Mouse (Mus musculus) forebrain, postnatal 0 days (tissue): Measurements from ENCODE around the gene Runx2. TPM values are rescaled to one million over a fixed set of nuclear protein-coding genes. Genes with fewer than 3 reads are reported as not detected.

Experiments used
- ATAC-seq: fragments of 200-750 bp; cut with Nextera tagmentation; 2 replicates; pipeline ENCODE4 v1.8.0; 2017; ENCODE audit warnings: mild to moderate bottlenecking, moderate library complexity
- DNase-seq: peaks from one replicate; pipeline ENCODE4 v3.0.0-alpha.2; 2015
- H3K27ac ChIP-seq: fragments of 300-500 bp; sonication (generic); 2 replicates; pipeline ENCODE4 v1.5.1; 2014; ENCODE audit warnings: low read depth, mild to moderate bottlenecking, antibody characterized with exemption, low read length, moderate library complexity, mixed read lengths
- H3K27me3 ChIP-seq: fragments of 300-500 bp; sonication (generic); 2 replicates; pipeline ENCODE4 v1.6.1; 2014; ENCODE audit warnings: mild to moderate bottlenecking, low read length, mixed read lengths; ENCODE audit not compliant: insufficient read depth
- H3K36me3 ChIP-seq: fragments of 300-500 bp; sonication (generic); 2 replicates; pipeline ENCODE4 v1.6.1; 2014; ENCODE audit warnings: mild to moderate bottlenecking, moderate library complexity; ENCODE audit not compliant: insufficient read depth
- H3K4me1 ChIP-seq: fragments of 300-500 bp; sonication (generic); 2 replicates; pipeline ENCODE4 v1.6.1; 2014; ENCODE audit warnings: antibody characterized with exemption; ENCODE audit not compliant: insufficient read depth
- H3K4me2 ChIP-seq: fragments of 300-500 bp; sonication (generic); 2 replicates; pipeline ENCODE4 v1.6.1; 2014; ENCODE audit warnings: low read depth, mild to moderate bottlenecking, moderate library complexity
- H3K4me3 ChIP-seq: fragments of 300-500 bp; sonication (generic); 2 replicates; pipeline ENCODE4 v1.5.1; 2014; ENCODE audit warnings: low read depth, low read length, mixed read lengths
- H3K9ac ChIP-seq: fragments of 300-500 bp; sonication (generic); 2 replicates; pipeline ENCODE4 v1.6.1; 2014; ENCODE audit warnings: mild to moderate bottlenecking
- H3K9me3 ChIP-seq: fragments of 300-500 bp; sonication (generic); 2 replicates; pipeline ENCODE4 v1.6.1; 2016; ENCODE audit warnings: low read length
- CTCF ChIP-seq: sonication (generic); IDR thresholded peaks from 2 replicates; pipeline ENCODE4 v1.5.1; 2016; ENCODE audit warnings: antibody characterized with exemption, control low read depth, low read depth
- WGBS: fragments of 180-500 bp; shearing (Covaris S2); extraction: QIAGEN DNeasy Blood & Tissue Kit; methylation state at CpG from one replicate; pipeline ENCODE4 v1.1.7; 2014; 5-methylcytosine and 5-hydroxymethylcytosine counted together
- polyA plus RNA-seq: library from polyadenylated mRNA; unstranded; fragments of >200 nt; fragmentation: Nextera tagmentation; extraction: Ambion mirVana; gene quantifications from 2 replicates; pipeline ENCODE4 v1.2.1, GENCODE M21; 2015
- total RNA-seq: library from RNA; depleted of rRNA; stranded (reverse); fragments of >200 nt; gene quantifications from 2 replicates; pipeline ENCODE4 v1.2.3, GENCODE M21; 2014

The Runx2 gene
- total and polyA plus RNA-seq, 2 experiments from 2014 or later = 0.77 to 5.7 TPM

DNA sequence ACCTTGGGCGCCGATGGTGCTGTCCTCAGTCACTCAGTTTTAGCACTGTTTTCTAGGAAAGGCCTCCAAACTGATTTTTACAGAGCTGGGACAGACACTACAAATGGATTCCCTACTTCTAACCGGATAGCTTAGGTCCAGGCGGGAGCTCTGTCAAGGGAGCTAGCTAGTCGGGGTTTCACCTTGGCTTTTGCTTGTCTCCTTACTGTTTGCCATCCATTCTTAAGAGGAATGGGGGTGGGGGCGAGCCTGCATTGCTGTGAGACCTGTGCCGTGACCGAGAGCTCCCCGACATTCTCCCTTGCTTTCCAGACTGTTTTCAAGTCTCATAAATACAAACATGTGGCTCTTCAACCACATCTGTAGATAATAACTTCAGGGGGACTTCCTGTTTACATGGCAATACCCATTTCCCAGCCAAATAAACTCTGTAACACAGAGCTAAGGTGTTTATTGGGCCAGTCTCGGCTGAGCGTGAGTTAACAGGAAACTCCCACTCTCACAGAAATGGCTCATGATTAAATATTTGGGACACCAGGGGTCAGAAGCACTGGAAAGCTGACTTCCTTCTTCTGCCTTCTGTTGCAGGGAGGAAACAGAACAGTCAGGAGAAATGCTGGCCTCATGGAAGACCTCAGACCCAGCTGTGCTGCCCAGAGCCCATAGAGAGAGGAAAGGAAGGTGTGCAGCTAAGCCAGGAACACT, 213.1 kb downstream of the Runx2 start:
- H3K27ac ChIP-seq = no peak overlapping the region
- H3K27me3 ChIP-seq = no peaks in the 10 kb centered on the region
- DNase-seq (no peak), ATAC-seq (no peak)
- TF ChIP-seq CTCF = no peak
- no peak overlapping the region for H3K4me3 ChIP-seq
- no peak overlapping the region for H3K4me2 ChIP-seq
- H3K4me1 ChIP-seq = no peaks in the 10 kb centered on the region
- no peaks in the 10 kb centered on the region for H3K36me3 ChIP-seq
- no peaks in the 10 kb centered on the region for H3K9me3 ChIP-seq
- 89% methylated on average over 11 of the region's 11 CpGs for WGBS
- no peak overlapping the region for H3K9ac ChIP-seq

DNA sequence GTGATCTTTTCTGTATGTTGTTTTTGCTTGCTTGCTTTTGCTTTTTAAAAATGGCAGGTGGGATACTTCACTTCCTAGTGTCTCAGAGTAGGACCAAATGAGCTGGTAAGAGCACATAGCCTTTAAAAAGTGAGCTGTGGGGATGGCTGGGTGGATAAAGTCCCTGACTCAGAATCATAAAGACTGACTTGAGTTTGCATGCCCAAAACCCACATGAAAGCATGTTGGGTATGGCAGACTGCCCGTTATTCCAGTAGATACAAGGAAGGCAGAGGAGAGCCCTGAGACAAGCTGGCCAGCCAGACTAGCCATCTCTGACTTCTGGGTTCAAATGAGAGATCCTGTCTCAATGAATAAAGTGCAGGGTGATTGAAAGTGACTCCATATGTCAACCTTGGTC, 214.7 kb downstream of the Runx2 start:
- H3K27me3 ChIP-seq = no peaks in the 10 kb centered on the region
- H3K4me2 ChIP-seq = no peak overlapping the region
- 85% methylated on average over 1 of the region's 1 CpGs for WGBS

DNA sequence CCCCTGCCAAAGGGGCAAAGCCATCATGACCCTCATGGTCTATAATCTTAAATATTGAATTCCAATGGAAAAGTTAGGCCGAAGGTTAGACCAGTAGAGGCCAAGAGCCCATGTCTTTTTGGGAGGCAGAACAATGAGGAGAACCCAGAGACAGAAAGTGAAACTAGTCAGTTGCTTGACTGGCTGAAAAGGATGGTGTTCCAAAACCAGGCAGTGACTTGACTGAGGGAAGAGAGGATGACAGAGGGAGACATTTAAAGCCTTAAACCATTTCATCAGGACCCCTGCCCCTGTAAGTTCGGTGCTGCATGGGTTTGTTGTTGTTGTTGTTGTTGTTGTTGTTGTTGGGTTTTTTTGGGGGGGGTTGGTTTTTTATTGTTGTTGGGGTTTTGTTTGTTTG, 215.5 kb downstream of the Runx2 start:
- WGBS = 93% methylated on average over 2 of the region's 2 CpGs
- ATAC-seq = no peak
- no peaks in the 10 kb centered on the region for H3K9me3 ChIP-seq
- H3K4me3 ChIP-seq = no peak overlapping the region
- no peak for TF ChIP-seq CTCF
- H3K4me1 ChIP-seq = no peaks in the 10 kb centered on the region
- DNase-seq = no peak
- no peak overlapping the region for H3K4me2 ChIP-seq
- H3K9ac ChIP-seq = no peak overlapping the region
- H3K36me3 ChIP-seq = no peaks in the 10 kb centered on the region
- no peak overlapping the region for H3K27ac ChIP-seq
- no peaks in the 10 kb centered on the region for H3K27me3 ChIP-seq

More for the DNA sequence above, 214.7 kb downstream of the Runx2 start:
- Histone ChIP-seq H3K9me3 (no peaks in the 10 kb centered on the region), H3K36me3 (no peaks in the 10 kb centered on the region), H3K9ac (no peak overlapping the region), H3K4me1 (no peaks in the 10 kb centered on the region), H3K27ac (no peak overlapping the region), H3K4me3 (no peak overlapping the region)
- ATAC-seq (no peak), DNase-seq (no peak)
- TF ChIP-seq CTCF = no peak

DNA sequence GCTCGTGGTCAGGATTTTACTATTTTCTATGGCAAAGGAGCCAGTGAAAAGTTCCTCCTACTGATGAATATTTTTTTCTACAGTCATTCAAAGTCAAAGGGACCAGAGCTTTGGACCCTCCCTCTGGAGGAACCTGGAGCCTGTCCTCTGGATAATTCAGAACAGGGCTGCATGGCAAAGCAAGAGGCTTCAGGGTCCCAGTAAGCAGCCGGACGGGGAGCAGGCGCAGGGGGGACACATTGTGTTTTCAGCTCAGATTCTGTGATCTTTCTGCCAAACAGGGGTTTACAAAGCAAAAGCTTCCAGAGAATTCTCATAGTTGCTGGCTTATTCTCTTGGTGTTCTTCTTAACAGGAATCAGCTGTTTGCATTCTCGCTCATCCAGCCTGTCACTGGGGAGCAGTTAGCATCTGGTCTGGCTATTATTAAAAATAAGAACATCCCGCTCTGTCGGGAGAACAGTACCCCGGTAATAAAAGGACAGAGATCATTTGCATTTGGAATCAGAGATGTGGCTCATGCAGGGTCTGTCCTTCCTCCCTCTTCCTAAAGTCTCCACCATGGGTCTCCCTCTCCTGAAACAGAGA, 216.6 kb downstream of the Runx2 start:
- H3K4me1 ChIP-seq = no peaks in the 10 kb centered on the region
- ATAC-seq = no peak
- no peak overlapping the region for H3K4me2 ChIP-seq
- no peak overlapping the region for H3K9ac ChIP-seq
- H3K27me3 ChIP-seq = no peaks in the 10 kb centered on the region
- TF ChIP-seq CTCF = no peak
- 46% methylated on average over 8 of the region's 8 CpGs for WGBS
- H3K9me3 ChIP-seq = no peaks in the 10 kb centered on the region
- no peak overlapping the region for H3K4me3 ChIP-seq
- no peaks in the 10 kb centered on the region for H3K36me3 ChIP-seq
- H3K27ac ChIP-seq = no peak overlapping the region
- DNase-seq = no peak

DNA sequence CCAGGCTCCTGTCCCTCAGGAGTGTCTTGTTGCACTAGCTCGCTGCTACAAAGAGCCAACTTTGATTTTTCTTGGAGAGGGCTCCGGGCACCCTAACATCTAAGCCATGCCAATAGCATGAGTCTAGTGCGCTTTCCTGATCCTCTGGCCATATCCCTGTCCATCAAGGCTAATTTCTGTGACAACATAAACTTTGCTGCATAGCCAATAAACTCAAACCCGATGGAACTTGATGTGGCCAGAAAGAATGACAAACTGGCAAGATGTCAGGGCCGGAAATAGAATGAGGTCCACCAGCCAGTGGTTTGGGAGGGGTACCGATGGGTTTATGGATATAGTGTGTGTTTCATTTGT, 221.9 kb downstream of the Runx2 start:
- Histone ChIP-seq H3K9me3 (no peaks in the 10 kb centered on the region), H3K27me3 (no peaks in the 10 kb centered on the region), H3K4me2 (no peak overlapping the region), H3K27ac (no peak overlapping the region), H3K4me3 (no peak overlapping the region), H3K9ac (no peak overlapping the region), H3K4me1 (no peaks in the 10 kb centered on the region), H3K36me3 (no peaks in the 10 kb centered on the region)
- WGBS = 94% methylated on average over 6 of the region's 6 CpGs
- no peak for TF ChIP-seq CTCF
- ATAC-seq (no peak), DNase-seq (no peak)

DNA sequence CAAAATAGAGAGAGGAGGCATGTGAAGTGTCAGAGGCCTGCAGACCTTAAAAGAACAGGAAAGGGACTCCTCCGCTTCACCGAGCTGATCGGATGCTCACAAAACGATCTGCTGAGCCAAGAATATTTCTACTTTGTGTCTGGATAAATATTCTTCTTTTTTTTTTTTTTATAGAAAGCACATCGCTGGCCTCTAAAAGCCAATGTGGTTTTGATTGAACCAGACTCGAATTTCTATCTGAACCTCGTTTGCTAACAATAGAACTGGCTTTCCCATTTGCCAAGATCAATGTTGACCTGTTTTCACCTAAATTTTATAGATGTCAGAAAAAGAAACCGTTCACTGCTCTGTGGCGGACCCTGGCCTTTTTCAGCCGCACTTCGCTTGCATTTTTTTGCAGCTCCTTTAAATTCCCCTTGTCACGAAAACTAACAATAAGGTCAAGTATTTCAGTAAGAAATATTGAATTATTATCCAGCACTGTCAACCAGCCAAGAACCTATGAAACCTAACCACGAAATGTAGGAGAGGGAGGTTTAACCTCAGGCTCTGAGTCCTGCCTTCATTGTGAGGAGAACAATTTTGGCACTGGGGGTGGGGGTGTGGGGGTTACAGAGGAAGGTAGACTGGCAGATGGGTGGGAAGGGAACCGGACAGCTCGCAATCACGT, 222.4 kb downstream of the Runx2 start:
- no peak overlapping the region for H3K9ac ChIP-seq
- H3K36me3 ChIP-seq = no peaks in the 10 kb centered on the region
- H3K9me3 ChIP-seq = no peaks in the 10 kb centered on the region
- H3K27ac ChIP-seq = no peak overlapping the region
- 75% methylated on average over 16 of the region's 16 CpGs for WGBS
- TF ChIP-seq CTCF = no peak
- no peak for DNase-seq
- no peak overlapping the region for H3K4me3 ChIP-seq
- no peaks in the 10 kb centered on the region for H3K4me1 ChIP-seq
- H3K27me3 ChIP-seq = no peaks in the 10 kb centered on the region
- ATAC-seq = no peak
- no peak overlapping the region for H3K4me2 ChIP-seq

DNA sequence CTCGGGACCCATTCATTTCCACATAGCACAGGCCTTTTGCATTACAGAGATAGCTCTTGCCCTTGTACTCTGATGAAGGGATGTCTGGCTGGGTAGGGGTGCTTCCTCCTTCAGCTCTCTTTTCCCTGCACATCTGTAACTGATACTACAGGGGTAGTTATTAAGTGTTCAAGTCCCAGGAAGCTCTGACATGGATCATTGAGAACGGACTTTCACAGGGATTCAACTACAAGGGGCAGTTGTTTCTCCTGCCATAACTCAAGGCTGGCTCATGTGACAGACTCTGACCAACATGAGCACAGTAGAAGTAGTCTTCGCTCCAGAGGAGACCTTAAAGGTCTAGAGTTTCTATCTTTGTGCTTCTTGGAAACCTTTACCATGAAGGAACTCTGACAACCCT, 226.1 kb downstream of the Runx2 start:
- Histone ChIP-seq H3K36me3 (no peaks in the 10 kb centered on the region), H3K4me3 (no peak overlapping the region), H3K27me3 (no peaks in the 10 kb centered on the region), H3K4me1 (no peaks in the 10 kb centered on the region), H3K4me2 (no peak overlapping the region), H3K27ac (no peak overlapping the region), H3K9me3 (no peaks in the 10 kb centered on the region), H3K9ac (no peak overlapping the region)
- no peak for TF ChIP-seq CTCF
- WGBS = 59% methylated on average over 3 of the region's 3 CpGs
- ATAC-seq = no peak
- DNase-seq = no peak
